In the genomic region with DNA sequence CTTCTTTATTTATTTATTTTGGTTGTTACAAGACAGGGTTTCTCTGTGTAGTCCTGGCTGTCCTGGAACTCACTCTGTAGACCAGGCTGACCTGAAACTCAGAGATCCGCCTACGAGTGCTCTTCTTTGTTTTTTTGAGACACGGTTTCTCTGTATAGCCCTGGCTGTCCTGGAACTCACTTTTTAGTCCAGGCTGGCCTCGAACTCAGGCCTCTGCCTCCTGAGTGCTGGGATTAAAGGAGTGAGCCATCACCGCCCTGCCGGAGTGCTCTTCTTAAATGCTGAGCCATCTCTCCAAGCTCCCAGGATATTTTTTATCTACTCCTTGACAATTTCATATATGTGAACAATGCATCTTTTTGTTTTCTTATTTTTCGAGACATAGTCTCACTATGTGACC, we compare ENCODE assay signal across 8 mouse cellular contexts. TPM values are rescaled to one million over a fixed set of nuclear protein-coding genes. Genes with fewer than 3 reads are reported as not detected.
DNase-seq lines count a peak whose midpoint lies in the region; ATAC-seq lines count a peak whose summit lies in the region.

No protein-coding gene starts in this region.

- peak overlapping the region; percentile 91 for H3K27ac ChIP-seq in kidney, embryonic 15.5 days
- H3K27ac ChIP-seq in embryonic facial prominence, embryonic 14.5 days (replicated peaks; ENCODE audit: low read depth, low read length) = peak overlapping the region; percentile 63
- peak overlapping the region; percentile 79 for H3K27ac ChIP-seq in hindbrain, embryonic 13.5 days
- H3K27ac ChIP-seq in midbrain, embryonic 11.5 days (ENCODE audit: low read depth, low read length) = no peak overlapping the region

- no peak for ATAC-seq in kidney, embryonic 15.5 days (replicated peaks; ENCODE audit: low FRiP score)
- no peak for ATAC-seq in embryonic facial prominence, embryonic 14.5 days (ENCODE audit: low read depth)
- no peak for ATAC-seq in hindbrain, embryonic 13.5 days (ENCODE audit: low FRiP score)
- no peak for ATAC-seq in midbrain, embryonic 11.5 days (ENCODE audit: low FRiP score)

- H3K36me3 ChIP-seq in kidney, embryonic 15.5 days = peaks cover 47% of the 10 kb centered on the region
- H3K36me3 ChIP-seq in embryonic facial prominence, embryonic 14.5 days (ENCODE audit: control insufficient read depth, insufficient read depth, low read length) = peaks cover 46% of the 10 kb centered on the region
- H3K36me3 ChIP-seq in hindbrain, embryonic 13.5 days = peaks cover 41% of the 10 kb centered on the region
- H3K36me3 ChIP-seq in midbrain, embryonic 11.5 days (ENCODE audit: control insufficient read depth, insufficient read depth, low read length) = peaks cover 4% of the 10 kb centered on the region

- DNase-seq in kidney, adult 18-20 months = no peak
- DNase-seq in embryonic facial prominence, embryonic 14.5 days (ENCODE audit: low spot score) = no peak
- DNase-seq in midbrain, embryonic 11.5 days (ENCODE audit: low spot score, missing footprints) = peak; percentile 69
- DNase-seq in urinary bladder, adult 2 months (ENCODE audit: low spot score) = no peak
- DNase-seq in left cerebral cortex, adult 18-20 months (ENCODE audit: low spot score in 2 of 2) = no peak
- no peak for DNase-seq in frontal cortex, postnatal 10 days (ENCODE audit: low spot score in 2 of 2)

- peak overlapping the region; percentile 68; the same call in 1 of the 2 replicates for H3K9ac ChIP-seq in kidney, embryonic 15.5 days
- 0 out of 2 replicates have a peak overlapping the region, but pooled peaks have one; percentile 75 for H3K9ac ChIP-seq in embryonic facial prominence, embryonic 14.5 days (ENCODE audit: low read depth, low read length)
- no peak overlapping the region for H3K9ac ChIP-seq in hindbrain, embryonic 13.5 days
- no peak overlapping the region for H3K9ac ChIP-seq in midbrain, embryonic 11.5 days (ENCODE audit: low read length)

- WGBS in kidney, embryonic 15.5 days = 86% methylated on average over 7 of the region's 7 CpGs
- 89% methylated on average over 7 of the region's 7 CpGs for WGBS in embryonic facial prominence, embryonic 14.5 days
- 92% methylated on average over 7 of the region's 7 CpGs for WGBS in hindbrain, embryonic 13.5 days
- 86% methylated on average over 7 of the region's 7 CpGs for WGBS in midbrain, embryonic 11.5 days

- peak overlapping the region; percentile 73 for H3K4me2 ChIP-seq in kidney, embryonic 15.5 days
- peak overlapping the region; percentile 62 for H3K4me2 ChIP-seq in embryonic facial prominence, embryonic 14.5 days (ENCODE audit: low read depth, low read length)
- peak overlapping the region; percentile 90 for H3K4me2 ChIP-seq in hindbrain, embryonic 13.5 days
- H3K4me2 ChIP-seq in midbrain, embryonic 11.5 days = no peak overlapping the region

- peak overlapping the region; percentile 76 for H3K4me3 ChIP-seq in kidney, embryonic 15.5 days (replicated peaks)
- H3K4me3 ChIP-seq in embryonic facial prominence, embryonic 14.5 days (ENCODE audit: low read depth, low read length) = peak overlapping the region; percentile 63
- peak overlapping the region; percentile 71 for H3K4me3 ChIP-seq in hindbrain, embryonic 13.5 days
- H3K4me3 ChIP-seq in midbrain, embryonic 11.5 days (ENCODE audit: low read depth, low read length) = no peak overlapping the region

- H3K27me3 ChIP-seq in kidney, embryonic 15.5 days = no peaks in the 10 kb centered on the region
- no peaks in the 10 kb centered on the region for H3K27me3 ChIP-seq in embryonic facial prominence, embryonic 14.5 days (replicated peaks; ENCODE audit: control insufficient read depth, insufficient read depth, low read length)
- no peaks in the 10 kb centered on the region for H3K27me3 ChIP-seq in hindbrain, embryonic 13.5 days
- no peaks in the 10 kb centered on the region for H3K27me3 ChIP-seq in midbrain, embryonic 11.5 days (ENCODE audit: control insufficient read depth, insufficient read depth, low read length)

- H3K9me3 ChIP-seq in kidney, embryonic 15.5 days (replicated peaks) = no peaks in the 10 kb centered on the region
- H3K9me3 ChIP-seq in embryonic facial prominence, embryonic 14.5 days (ENCODE audit: control insufficient read depth, low read length) = no peaks in the 10 kb centered on the region
- H3K9me3 ChIP-seq in hindbrain, embryonic 13.5 days = no peaks in the 10 kb centered on the region
- no peaks in the 10 kb centered on the region for H3K9me3 ChIP-seq in midbrain, embryonic 11.5 days (ENCODE audit: control insufficient read depth, low read length)

- peaks cover 16% of the 10 kb centered on the region for H3K4me1 ChIP-seq in kidney, embryonic 15.5 days
- H3K4me1 ChIP-seq in embryonic facial prominence, embryonic 14.5 days (ENCODE audit: control insufficient read depth, insufficient read depth, low read length) = peaks cover 10% of the 10 kb centered on the region
- peaks cover 19% of the 10 kb centered on the region for H3K4me1 ChIP-seq in hindbrain, embryonic 13.5 days (replicated peaks)
- peaks cover 7% of the 10 kb centered on the region for H3K4me1 ChIP-seq in midbrain, embryonic 11.5 days (ENCODE audit: control insufficient read depth, insufficient read depth, low read length)

RNA-seq across cellular contexts. Expression of gene Qars, which starts 0.6 kb away (rescaled TPM):
- polyA plus RNA-seq in kidney, embryonic 15.5 days (2015; fragmentation: Nextera tagmentation; extraction: Ambion mirVana) = 105 and 111 TPM in 2 replicates
- polyA plus RNA-seq in embryonic facial prominence, embryonic 14.5 days (2014; fragmentation: Nextera tagmentation; extraction: Ambion mirVana) = 97.2 and 116 TPM in 2 replicates
- 71.5 and 77.8 TPM in 2 replicates for polyA plus RNA-seq in hindbrain, embryonic 13.5 days (2015; fragmentation: Nextera tagmentation; extraction: Ambion mirVana)
- 103 TPM in 2 replicates for polyA plus RNA-seq in midbrain, embryonic 11.5 days (2014; fragmentation: Nextera tagmentation; extraction: Ambion mirVana)
- 145 and 162 TPM in 2 replicates for polyA plus RNA-seq in urinary bladder, adult 2 months (2012; rRNA removed)
- 10 to 100 TPM; 72.7 to 77.7 TPM for total RNA-seq in left cerebral cortex, adult 18-20 months (2021)

RNA-seq across cellular contexts. Expression of gene Qrich1, which starts 9.7 kb away (rescaled TPM):
- polyA plus RNA-seq in kidney, embryonic 15.5 days (2015; fragmentation: Nextera tagmentation; extraction: Ambion mirVana) = 122 and 125 TPM in 2 replicates
- polyA plus RNA-seq in embryonic facial prominence, embryonic 14.5 days (2014; fragmentation: Nextera tagmentation; extraction: Ambion mirVana) = 110 and 126 TPM in 2 replicates
- polyA plus RNA-seq in hindbrain, embryonic 13.5 days (2015; fragmentation: Nextera tagmentation; extraction: Ambion mirVana) = 131 and 140 TPM in 2 replicates
- polyA plus RNA-seq in midbrain, embryonic 11.5 days (2014; fragmentation: Nextera tagmentation; extraction: Ambion mirVana) = 160 and 175 TPM in 2 replicates
- 81.8 and 89.8 TPM in 2 replicates for polyA plus RNA-seq in urinary bladder, adult 2 months (2012; rRNA removed)
- total RNA-seq in left cerebral cortex, adult 18-20 months (2021) = 100 to 1,000 TPM; 140 TPM

RNA-seq across cellular contexts. Expression of gene Usp19, which starts 16.5 kb away (rescaled TPM):
- 69.3 and 78.8 TPM in 2 replicates for polyA plus RNA-seq in kidney, embryonic 15.5 days (2015; fragmentation: Nextera tagmentation; extraction: Ambion mirVana)
- 57.6 and 57.8 TPM in 2 replicates for polyA plus RNA-seq in embryonic facial prominence, embryonic 14.5 days (2014; fragmentation: Nextera tagmentation; extraction: Ambion mirVana)
- 71.9 and 74.1 TPM in 2 replicates for polyA plus RNA-seq in hindbrain, embryonic 13.5 days (2015; fragmentation: Nextera tagmentation; extraction: Ambion mirVana)
- 62.2 and 63.0 TPM in 2 replicates for polyA plus RNA-seq in midbrain, embryonic 11.5 days (2014; fragmentation: Nextera tagmentation; extraction: Ambion mirVana)
- polyA plus RNA-seq in urinary bladder, adult 2 months (2012; rRNA removed) = 133 and 144 TPM in 2 replicates
- 100 to 1,000 TPM; 139 to 142 TPM for total RNA-seq in left cerebral cortex, adult 18-20 months (2021)

RNA-seq across cellular contexts. Expression of gene Lamb2, which starts 27.4 kb away (rescaled TPM):
- polyA plus RNA-seq in kidney, embryonic 15.5 days (2015; fragmentation: Nextera tagmentation; extraction: Ambion mirVana) = 48.8 and 56.6 TPM in 2 replicates
- polyA plus RNA-seq in embryonic facial prominence, embryonic 14.5 days (2014; fragmentation: Nextera tagmentation; extraction: Ambion mirVana) = 63.8 and 67.2 TPM in 2 replicates
- polyA plus RNA-seq in hindbrain, embryonic 13.5 days (2015; fragmentation: Nextera tagmentation; extraction: Ambion mirVana) = 20.9 and 21.6 TPM in 2 replicates
- 20.1 and 21.4 TPM in 2 replicates for polyA plus RNA-seq in midbrain, embryonic 11.5 days (2014; fragmentation: Nextera tagmentation; extraction: Ambion mirVana)
- polyA plus RNA-seq in urinary bladder, adult 2 months (2012; rRNA removed) = 147 and 181 TPM in 2 replicates
- 10 to 100 TPM; 27.0 to 37.8 TPM for total RNA-seq in left cerebral cortex, adult 18-20 months (2021)

RNA-seq across cellular contexts. Expression of gene Klhdc8b, which starts 45.5 kb away (rescaled TPM):
- 31.0 and 37.8 TPM in 2 replicates for polyA plus RNA-seq in kidney, embryonic 15.5 days (2015; fragmentation: Nextera tagmentation; extraction: Ambion mirVana)
- polyA plus RNA-seq in embryonic facial prominence, embryonic 14.5 days (2014; fragmentation: Nextera tagmentation; extraction: Ambion mirVana) = 23.7 and 27.6 TPM in 2 replicates
- 66.4 and 69.1 TPM in 2 replicates for polyA plus RNA-seq in hindbrain, embryonic 13.5 days (2015; fragmentation: Nextera tagmentation; extraction: Ambion mirVana)
- polyA plus RNA-seq in midbrain, embryonic 11.5 days (2014; fragmentation: Nextera tagmentation; extraction: Ambion mirVana) = 34.4 and 36.2 TPM in 2 replicates
- polyA plus RNA-seq in urinary bladder, adult 2 months (2012; rRNA removed) = 83.4 and 103 TPM in 2 replicates
- total RNA-seq in left cerebral cortex, adult 18-20 months (2021) = 10 to 100 TPM; 40.3 to 44.7 TPM

Comparison
In these comparisons a context has a peak if more than half of its experiments do, and no peak if none do; other contexts are left out.
1. H3K9ac ChIP-seq: peak in kidney, embryonic 15.5 days (single experiment) and embryonic facial prominence, embryonic 14.5 days (single experiment); none in hindbrain, embryonic 13.5 days (single experiment) and midbrain, embryonic 11.5 days (single experiment).